Mouse (Mus musculus) E14TG2a.4 (cell line): ENCODE results near the gene Flcn.

Experiments used
- CTCF ChIP-seq: conservative IDR thresholded peaks from 2 replicates; pipeline ENCODE4 v1.5.1; 2014; ENCODE audit warnings: low read length
- NANOG ChIP-seq: IDR thresholded peaks from 2 replicates; pipeline ENCODE4 v1.6.1; 2014; ENCODE audit warnings: borderline replicate concordance, low read length, mixed read lengths
- POU5F1 ChIP-seq: IDR thresholded peaks from 2 replicates; pipeline ENCODE4 v1.6.1; 2014; ENCODE audit warnings: low read length, borderline replicate concordance

DNA sequence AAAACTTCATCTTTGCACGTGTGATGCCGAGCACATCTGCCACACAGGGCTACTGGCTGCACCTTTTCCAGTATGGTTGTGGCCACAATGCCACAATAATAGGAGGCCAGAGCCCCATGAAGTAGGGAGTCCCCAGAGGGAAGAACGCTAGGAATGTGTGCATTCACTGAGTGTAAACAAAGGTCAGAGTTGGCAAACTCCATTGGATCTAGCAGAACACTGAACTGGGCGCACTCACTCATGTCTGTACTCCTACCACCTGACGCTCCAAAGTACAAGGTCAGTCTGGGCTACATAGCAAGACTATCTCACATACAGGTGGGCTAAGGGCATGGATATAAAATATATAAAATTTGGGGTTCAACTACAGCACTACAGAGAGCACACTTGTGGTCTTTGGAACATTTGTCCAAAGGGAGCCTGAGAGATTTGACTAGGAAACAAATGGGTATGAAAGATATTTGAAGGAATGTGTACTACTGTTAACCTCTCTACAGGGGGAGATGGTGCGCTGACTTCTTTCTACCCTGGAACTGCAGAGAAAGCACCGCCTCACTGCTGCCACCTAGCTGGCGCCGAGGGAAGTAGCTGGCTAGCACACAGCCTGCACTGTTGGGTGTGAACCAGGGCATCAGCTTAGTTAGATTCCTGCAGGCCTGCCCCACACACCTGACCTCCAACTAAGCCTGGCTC lies 31.5 kb downstream of the Flcn start:
- peak; percentile 100 for TF ChIP-seq CTCF
- TF ChIP-seq POU5F1: no peak
- TF ChIP-seq NANOG: no peak
